In the genomic region with DNA sequence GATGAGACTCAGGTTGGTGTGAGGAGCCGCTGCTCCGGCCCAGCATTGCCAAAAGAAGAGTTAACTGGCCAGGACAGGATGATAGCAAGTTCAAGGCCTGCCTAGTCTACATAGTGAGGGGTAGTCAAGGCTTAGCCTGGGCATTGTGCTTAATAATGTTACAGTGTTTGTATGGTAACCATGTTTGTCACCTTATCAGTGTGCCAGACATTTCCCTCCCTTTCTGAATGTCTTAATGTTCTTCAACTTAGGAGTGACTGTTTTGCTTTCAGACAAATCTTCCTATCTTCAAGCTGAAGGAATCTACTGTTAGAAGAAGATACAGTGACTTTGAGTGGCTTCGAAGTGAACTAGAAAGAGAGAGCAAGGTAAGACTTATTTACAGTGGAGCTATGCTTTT, we compare ENCODE assay signal across 38 mouse cellular contexts. TPM values are rescaled to one million over a fixed set of nuclear protein-coding genes. Genes with fewer than 3 reads are reported as not detected.
DNase-seq lines count a peak whose midpoint lies in the region; ATAC-seq and TF ChIP-seq lines count a peak whose summit lies in the region.
"Had no signal": no experiment of that assay in that cellular context is flagged by ENCODE, and none has a peak within 500 bp of the region (broad histone marks: within the 10 kb centered on the region; RNA-seq: fewer than 3 reads in every experiment).

No protein-coding gene starts in this region.

- no peak for DNase-seq in liver, embryonic 11.5 days (ENCODE audit: low spot score)
- DNase-seq in liver, result no peak
- DNase-seq in adrenal gland, postnatal 4 days (ENCODE audit: low spot score in 2 of 2), result no peak
- no peak for DNase-seq in cerebellum, adult 2 months
- DNase-seq in heart, postnatal 10 days, result no peak
- DNase-seq: adrenal gland, postnatal 10 days; cerebellum, adult 8-10 months; cerebellum, postnatal 25 days; gastrocnemius, adult 2 months; gastrocnemius, postnatal 36 days; heart, adult 2 months; heart, postnatal 14 days; kidney, adult 11 months; kidney, postnatal 14 days; lung, postnatal 36 days; right cerebral cortex, adult 18-20 months; spleen, adult 18-20 months had no signal

- H3K4me3 ChIP-seq in liver, embryonic 11.5 days (ENCODE audit: low read depth, low read length), result no peak overlapping the region
- H3K4me3 ChIP-seq in liver, embryonic 15.5 days (replicated peaks), result no peak overlapping the region
- H3K4me3 ChIP-seq in cerebellum, adult 2 months (replicated peaks; ENCODE audit: insufficient read depth, low read depth, low read length), result no peak overlapping the region
- H3K4me3 ChIP-seq: forebrain, embryonic 10.5 days; forebrain, embryonic 15.5 days; gastrocnemius, adult 2 months; heart, adult 2 months; heart, embryonic 13.5 days; hindbrain, embryonic 10.5 days; hindbrain, embryonic 15.5 days; midbrain, embryonic 10.5 days; midbrain, embryonic 15.5 days; neural tube, embryonic 12.5 days had no signal

- no peaks in the 10 kb centered on the region for H3K27me3 ChIP-seq in liver, embryonic 11.5 days (replicated peaks; ENCODE audit: control insufficient read depth, insufficient read depth, low read length)
- no peaks in the 10 kb centered on the region for H3K27me3 ChIP-seq in liver, embryonic 15.5 days
- H3K27me3 ChIP-seq in cerebellum, adult 2 months (ENCODE audit: control insufficient read depth, insufficient read depth, low read length), result no peaks in the 10 kb centered on the region
- H3K27me3 ChIP-seq: CH12.LX; forebrain, embryonic 15.5 days; heart, embryonic 13.5 days; hindbrain, embryonic 15.5 days; midbrain, embryonic 15.5 days; neural tube, embryonic 12.5 days had no signal

- H3K9me3 ChIP-seq in liver, embryonic 11.5 days (ENCODE audit: control insufficient read depth, low read length), result no peaks in the 10 kb centered on the region
- H3K9me3 ChIP-seq in liver, embryonic 15.5 days (replicated peaks), result no peaks in the 10 kb centered on the region
- H3K9me3 ChIP-seq: forebrain, embryonic 10.5 days; forebrain, embryonic 15.5 days; heart, embryonic 13.5 days; hindbrain, embryonic 10.5 days; hindbrain, embryonic 15.5 days; midbrain, embryonic 10.5 days; midbrain, embryonic 15.5 days; neural tube, embryonic 12.5 days had no signal

- peaks cover 32% of the 10 kb centered on the region for H3K4me1 ChIP-seq in liver, embryonic 11.5 days (replicated peaks; ENCODE audit: control insufficient read depth, insufficient read depth, low read length)
- peaks cover 85% of the 10 kb centered on the region for H3K4me1 ChIP-seq in liver, embryonic 15.5 days (replicated peaks)
- H3K4me1 ChIP-seq in cerebellum, adult 2 months (ENCODE audit: control insufficient read depth, insufficient read depth, low read length), result peaks cover 10% of the 10 kb centered on the region
- H3K4me1 ChIP-seq: hindbrain, embryonic 10.5 days; hindbrain, embryonic 15.5 days; neural tube, embryonic 12.5 days had no signal

- H3K9ac ChIP-seq in liver, embryonic 11.5 days (ENCODE audit: low read depth, low read length), result 0 out of 2 replicates have a peak overlapping the region, but pooled peaks have one; percentile 10
- no peak overlapping the region for H3K9ac ChIP-seq in liver, embryonic 15.5 days
- H3K9ac ChIP-seq: forebrain, embryonic 15.5 days; heart, embryonic 13.5 days; hindbrain, embryonic 15.5 days; midbrain, embryonic 15.5 days; neural tube, embryonic 12.5 days had no signal

- no peak for TF ChIP-seq POLR2A in cerebellum, adult 2 months (IDR thresholded peaks at IDR 0.05; ENCODE audit: borderline replicate concordance, insufficient read depth, low read length)

- 82% methylated on average over 3 of the region's 3 CpGs for WGBS in liver, embryonic 11.5 days
- WGBS in liver, embryonic 15.5 days (ENCODE audit: insufficient replicate concordance), result 43% methylated on average over 3 of the region's 3 CpGs
- WGBS in cerebellum, adult 2 months, result 96% methylated on average over 3 of the region's 3 CpGs

- H3K36me3 ChIP-seq in liver, embryonic 11.5 days (ENCODE audit: control insufficient read depth, insufficient read depth, low read length), result peaks cover 9% of the 10 kb centered on the region; the same call in 1 of the 2 replicates
- H3K36me3 ChIP-seq in liver, embryonic 15.5 days (replicated peaks), result peaks cover 61% of the 10 kb centered on the region

- no peak for TF ChIP-seq CTCF in cerebellum, adult 2 months (IDR thresholded peaks at IDR 0.05; ENCODE audit: borderline replicate concordance, insufficient read depth, low read depth, low read length)

- 0 out of 2 replicates have a peak overlapping the region, but pooled peaks have one; percentile 17 for H3K4me2 ChIP-seq in liver, embryonic 11.5 days
- H3K4me2 ChIP-seq in liver, embryonic 15.5 days, result peak overlapping the region; percentile 11
- H3K4me2 ChIP-seq: forebrain, embryonic 15.5 days; heart, embryonic 13.5 days; hindbrain, embryonic 15.5 days; midbrain, embryonic 15.5 days; neural tube, embryonic 12.5 days had no signal

- ATAC-seq in liver, embryonic 11.5 days (replicated peaks; ENCODE audit: low FRiP score), result peak; percentile 80
- ATAC-seq in erythroblast, adult 5-6 weeks (replicated peaks; ENCODE audit: low FRiP score, poor library complexity, severe bottlenecking), result peak; percentile 51; the same call in 1 of the 2 replicates
- peak; percentile 73 for ATAC-seq in liver, embryonic 15.5 days (ENCODE audit: insufficient read depth)
- ATAC-seq: forebrain, embryonic 15.5 days; inflammation-experienced regulatory T-cells, adult 6 months; midbrain, embryonic 15.5 days had no signal

- intact Hi-C loops in heart, postnatal 10 days (cut with DNase I), result no loop called here

- H3K27ac ChIP-seq in liver, embryonic 11.5 days (ENCODE audit: low read depth, low read length), result peak overlapping the region; percentile 89
- peak overlapping the region; percentile 83 for H3K27ac ChIP-seq in liver, embryonic 15.5 days (replicated peaks)
- no peak overlapping the region for H3K27ac ChIP-seq in cerebellum, adult 2 months (ENCODE audit: insufficient read depth, low read length)
- H3K27ac ChIP-seq: forebrain, embryonic 10.5 days; forebrain, embryonic 15.5 days; gastrocnemius, adult 2 months; heart, adult 2 months; heart, embryonic 13.5 days; hindbrain, embryonic 10.5 days; hindbrain, embryonic 15.5 days; midbrain, embryonic 10.5 days; midbrain, embryonic 15.5 days; neural tube, embryonic 12.5 days had no signal

RNA-seq across cellular contexts. Expression of gene Snx3, which starts 23.9 kb away (rescaled TPM):
- 355 and 358 TPM in 2 replicates for polyA plus RNA-seq in liver, embryonic 11.5 days (2014; fragmentation: Nextera tagmentation; extraction: Ambion mirVana)
- 116 and 134 TPM in 2 replicates for total RNA-seq in erythroblast, adult 5-6 weeks (2015; ENCODE audit: low replicate concordance)
- total RNA-seq in erythroblast, adult 5-6 weeks (2017; ENCODE audit: low replicate concordance), result 46.3 and 58.3 TPM in 2 replicates
- polyA plus RNA-seq in liver, embryonic 15.5 days (2015; fragmentation: Nextera tagmentation; extraction: Ambion mirVana), result 251 and 260 TPM in 2 replicates
- total RNA-seq in adrenal gland, postnatal 4 days (2021), result 100 to 1,000 TPM; 166 to 175 TPM
- 372 and 388 TPM in 2 replicates for polyA plus RNA-seq in cerebellum, adult 2 months (2012; rRNA removed)
- total RNA-seq in heart, postnatal 10 days (2021), result 100 to 1,000 TPM; 205 to 214 TPM

RNA-seq across cellular contexts. Expression of gene Afg1l, which starts 47.3 kb away (rescaled TPM):
- polyA plus RNA-seq in liver, embryonic 11.5 days (2014; fragmentation: Nextera tagmentation; extraction: Ambion mirVana), result 5.0 TPM in 2 replicates
- total RNA-seq in erythroblast, adult 5-6 weeks (2015; ENCODE audit: low replicate concordance), result not detected in 2 replicates
- 1.8 TPM in 1 of 2 replicates, not detected in the other for total RNA-seq in erythroblast, adult 5-6 weeks (2017; ENCODE audit: low replicate concordance)
- polyA plus RNA-seq in liver, embryonic 15.5 days (2015; fragmentation: Nextera tagmentation; extraction: Ambion mirVana), result 2.3 and 2.7 TPM in 2 replicates
- 10 to 100 TPM; 11.4 to 11.8 TPM for total RNA-seq in adrenal gland, postnatal 4 days (2021)
- polyA plus RNA-seq in cerebellum, adult 2 months (2012; rRNA removed), result 14.9 and 15.2 TPM in 2 replicates
- total RNA-seq in heart, postnatal 10 days (2021), result 10 to 100 TPM; 25.4 to 26.6 TPM

RNA-seq across cellular contexts. Expression of gene Nr2e1, which starts 57.8 kb away (rescaled TPM):
- polyA plus RNA-seq in liver, embryonic 11.5 days (2014; fragmentation: Nextera tagmentation; extraction: Ambion mirVana), result not detected in 2 replicates
- not detected in 2 replicates for total RNA-seq in erythroblast, adult 5-6 weeks (2015; ENCODE audit: low replicate concordance)
- not detected in 2 replicates for total RNA-seq in erythroblast, adult 5-6 weeks (2017; ENCODE audit: low replicate concordance)
- not detected in 2 replicates for polyA plus RNA-seq in liver, embryonic 15.5 days (2015; fragmentation: Nextera tagmentation; extraction: Ambion mirVana)
- not detected for total RNA-seq in adrenal gland, postnatal 4 days (2021)
- polyA plus RNA-seq in cerebellum, adult 2 months (2012; rRNA removed), result 0.14 and 0.20 TPM in 2 replicates
- total RNA-seq in heart, postnatal 10 days (2021), result not detected
- total RNA-seq: adrenal gland, postnatal 10 days; CH12.LX; ES-E14; gastrocnemius, adult 2 months; gastrocnemius, postnatal 36 days; heart, adult 2 months; heart, postnatal 14 days; liver, adult 2 months had no signal
- polyA plus RNA-seq: C2C12; heart, adult 2 months; heart, embryonic 13.5 days; inflammation-experienced regulatory T-cells, adult 6 months; kidney, embryonic 14.5 days; limb, embryonic 11.5 days; liver, adult 2 months; lung, embryonic 16.5 days; neural tube, embryonic 12.5 days; stomach, embryonic 16.5 days; thymus, postnatal 0 days; urinary bladder, adult 2 months had no signal

RNA-seq across cellular contexts. Expression of gene Ostm1, which starts 57.9 kb away (rescaled TPM):
- polyA plus RNA-seq in liver, embryonic 11.5 days (2014; fragmentation: Nextera tagmentation; extraction: Ambion mirVana), result 24.8 and 27.7 TPM in 2 replicates
- 14.6 and 24.2 TPM in 2 replicates for total RNA-seq in erythroblast, adult 5-6 weeks (2015; ENCODE audit: low replicate concordance)
- total RNA-seq in erythroblast, adult 5-6 weeks (2017; ENCODE audit: low replicate concordance), result 14.7 and 18.0 TPM in 2 replicates
- 12.0 and 12.2 TPM in 2 replicates for polyA plus RNA-seq in liver, embryonic 15.5 days (2015; fragmentation: Nextera tagmentation; extraction: Ambion mirVana)
- 10 to 100 TPM; 24.8 to 27.3 TPM for total RNA-seq in adrenal gland, postnatal 4 days (2021)
- polyA plus RNA-seq in cerebellum, adult 2 months (2012; rRNA removed), result 40.1 and 41.7 TPM in 2 replicates
- 10 to 100 TPM; 19.6 to 20.1 TPM for total RNA-seq in heart, postnatal 10 days (2021)

Comparison
In these comparisons a context has a peak if more than half of its experiments do, and no peak if none do; other contexts are left out.
1. RNA of gene Afg1l, which starts 47.3 kb away (total RNA-seq): 25.4 to 26.6 TPM in heart, postnatal 10 days and 11.4 to 11.8 TPM in adrenal gland, postnatal 4 days; 1.8 TPM in erythroblast, adult 5-6 weeks; every median in the first group is over 4 times any median in the second.
2. Peak in every context shown above with its lines, with median percentiles within 50 percentile points of each other: ATAC-seq.